Mouse (Mus musculus): ENCODE measurements around the gene Glg1. TPM values are rescaled to one million over a fixed set of nuclear protein-coding genes. Genes with fewer than 3 reads are reported as not detected.
"Not testable (repeated sequence)": the region's sequence is repeated elsewhere in the genome, so short reads cannot be mapped to it uniquely, and the experiment has no call there.

The Glg1 gene
- polyA plus RNA-seq, 1 experiment from 2014 or later, result 70.8 TPM

DNA sequence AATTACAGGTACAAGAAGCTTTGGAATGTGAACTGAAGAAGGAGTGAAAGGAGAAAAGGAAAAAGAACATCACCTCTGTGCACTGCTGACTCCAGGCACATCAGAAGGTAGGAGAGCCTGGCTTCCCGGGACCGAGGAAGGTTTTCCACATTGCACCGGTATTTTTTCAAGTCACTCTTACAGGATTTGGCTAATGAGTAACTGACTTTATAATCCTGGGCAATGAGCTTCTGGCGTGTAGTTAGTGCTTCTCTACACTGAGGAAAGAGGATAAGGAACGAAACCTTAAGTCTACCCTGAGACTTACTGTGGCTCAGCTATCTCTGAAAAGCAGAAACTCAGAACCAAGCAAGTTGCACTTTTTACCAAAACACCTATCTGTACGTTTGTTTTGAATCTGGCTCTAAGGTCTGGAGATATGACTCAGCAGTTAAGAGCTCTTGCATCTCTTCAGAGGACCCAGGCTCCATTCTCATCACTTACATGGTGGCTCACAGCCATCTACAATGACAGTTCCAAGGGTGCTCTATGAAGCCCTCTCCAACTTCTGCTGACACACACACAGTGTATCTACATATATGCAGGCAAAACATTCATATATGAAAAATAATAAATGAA is 70.3 kb downstream of the Glg1 start:
- no peak for ATAC-seq (replicated peaks)
- Histone ChIP-seq H3K9me3 (no peaks in the 10 kb centered on the region), H3K9ac (replicated peaks) (no peak overlapping the region), H3K27ac (replicated peaks) (no peak overlapping the region), H3K27me3 (no peaks in the 10 kb centered on the region), H3K4me3 (no peak overlapping the region), H3K4me1 (peaks cover 7% of the 10 kb centered on the region), H3K36me3 (peaks cover 53% of the 10 kb centered on the region), H3K4me2 (replicated peaks) (no peak overlapping the region)
- WGBS, result 87% methylated on average over 6 of the region's 6 CpGs

GRCm38 (mm10) chr8:111187470-111187869 is 71.5 kb downstream of the Glg1 start:
- H3K27ac ChIP-seq (replicated peaks), result no peak overlapping the region
- peaks cover 7% of the 10 kb centered on the region for H3K4me1 ChIP-seq
- no peaks in the 10 kb centered on the region for H3K9me3 ChIP-seq
- H3K27me3 ChIP-seq, result no peaks in the 10 kb centered on the region
- ATAC-seq (replicated peaks), result no peak
- 93% methylated on average over 7 of the region's 7 CpGs for WGBS
- H3K36me3 ChIP-seq, result peaks cover 53% of the 10 kb centered on the region
- H3K4me3 ChIP-seq, result no peak overlapping the region
- no peak overlapping the region for H3K4me2 ChIP-seq (replicated peaks)
- no peak overlapping the region for H3K9ac ChIP-seq (replicated peaks)

- Histone ChIP-seq H3K36me3 (peaks cover 59% of the 10 kb centered on the region), H3K4me3 (no peak overlapping the region), H3K9ac (replicated peaks) (no peak overlapping the region), H3K4me1 (peaks cover 7% of the 10 kb centered on the region), H3K4me2 (replicated peaks) (no peak overlapping the region), H3K27ac (replicated peaks) (0 out of 2 replicates have a peak overlapping the region, but pooled peaks have one; percentile 6), H3K27me3 (no peaks in the 10 kb centered on the region), H3K9me3 (no peaks in the 10 kb centered on the region)
- no peak for ATAC-seq (replicated peaks)
- 34% methylated on average over 4 of the region's 4 CpGs for WGBS
These were observed 73.5 kb downstream of the Glg1 start for GRCm38 (mm10) chr8:111185472-111185947.

GRCm38 (mm10) chr8:111171661-111172060 is 87.4 kb downstream of the Glg1 start:
- no peak overlapping the region for H3K4me2 ChIP-seq (replicated peaks)
- no peaks in the 10 kb centered on the region for H3K9me3 ChIP-seq
- peaks cover 85% of the 10 kb centered on the region for H3K36me3 ChIP-seq
- H3K27me3 ChIP-seq, result no peaks in the 10 kb centered on the region
- no peak overlapping the region for H3K4me3 ChIP-seq
- H3K9ac ChIP-seq (replicated peaks), result no peak overlapping the region
- peak; percentile 57; the same call in 1 of the 2 replicates for ATAC-seq (replicated peaks)
- H3K4me1 ChIP-seq, result peaks cover 5% of the 10 kb centered on the region
- peak overlapping the region; percentile 57 for H3K27ac ChIP-seq (replicated peaks)
- 58% methylated on average over 5 of the region's 5 CpGs for WGBS

DNA sequence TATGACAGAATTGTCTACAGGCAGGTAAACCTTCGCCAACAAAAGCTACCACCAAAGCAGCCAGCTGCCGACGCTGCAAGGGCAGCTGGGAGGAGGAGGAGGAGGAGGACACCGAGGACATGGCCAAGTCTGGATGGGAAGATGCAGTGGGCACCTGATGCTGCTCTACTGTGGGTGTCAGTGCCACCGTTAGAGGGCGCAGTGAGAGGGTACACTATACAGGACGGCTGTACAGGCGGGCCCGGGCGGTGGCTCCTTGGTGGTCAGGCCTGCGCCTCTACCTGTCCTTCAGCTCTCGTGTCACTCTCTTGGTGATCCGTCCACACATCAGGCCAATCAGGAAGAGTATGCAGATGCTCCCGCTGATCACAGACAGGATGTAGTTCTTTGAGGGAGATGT is 101.4 kb downstream of the Glg1 start:
- Histone ChIP-seq H3K4me3 (no peak overlapping the region), H3K9me3 (no peaks in the 10 kb centered on the region), H3K9ac (replicated peaks) (no peak overlapping the region), H3K4me1 (no peaks in the 10 kb centered on the region), H3K4me2 (replicated peaks) (no peak overlapping the region), H3K36me3 (peaks cover 79% of the 10 kb centered on the region), H3K27me3 (no peaks in the 10 kb centered on the region), H3K27ac (replicated peaks) (no peak overlapping the region)
- ATAC-seq (replicated peaks), result no peak
- 51% methylated on average over 14 of the region's 14 CpGs for WGBS

- WGBS, result 94% methylated on average over 8 of the region's 8 CpGs
- no peak for ATAC-seq (replicated peaks)
- Histone ChIP-seq H3K27ac (replicated peaks) (no peak overlapping the region), H3K36me3 (peaks cover 61% of the 10 kb centered on the region), H3K4me3 (no peak overlapping the region), H3K4me2 (replicated peaks) (no peak overlapping the region), H3K9ac (replicated peaks) (no peak overlapping the region), H3K4me1 (no peaks in the 10 kb centered on the region), H3K9me3 (no peaks in the 10 kb centered on the region), H3K27me3 (no peaks in the 10 kb centered on the region)
These were observed 103.1 kb downstream of the Glg1 start for GRCm38 (mm10) chr8:111155721-111156436.

DNA sequence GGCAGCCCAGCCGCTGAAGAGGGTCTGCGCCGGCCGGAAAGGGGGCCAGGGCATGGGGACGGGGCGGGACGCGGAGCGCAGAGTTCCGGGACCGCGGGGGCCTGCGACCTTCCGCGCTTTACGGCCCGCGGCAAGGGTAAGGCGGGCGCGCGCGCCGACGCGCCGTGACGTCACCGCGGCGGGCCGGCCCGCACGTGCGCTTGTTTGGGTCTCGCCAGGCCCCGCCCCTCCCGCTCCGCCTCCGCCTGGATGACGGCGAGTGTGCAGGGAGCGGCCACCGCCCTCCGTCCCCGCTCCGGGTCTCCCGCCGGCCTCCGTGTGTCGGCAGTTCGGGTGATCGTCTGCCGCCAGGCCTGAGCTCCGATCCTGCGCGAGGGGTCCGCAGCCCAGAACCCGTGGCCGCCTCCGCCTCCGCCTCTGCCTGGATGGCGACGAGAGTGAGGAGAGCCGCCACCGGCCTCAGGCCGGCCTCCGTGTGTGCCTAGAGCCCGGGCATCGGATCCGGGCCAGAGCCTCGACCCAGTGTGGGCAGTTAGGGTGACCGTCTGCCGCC is 113.5 kb downstream of the Glg1 start:
- Histone ChIP-seq H3K9ac (replicated peaks) (peak overlapping the region; percentile 79), H3K4me3 (peak overlapping the region; percentile 86), H3K4me1 (peaks cover 16% of the 10 kb centered on the region), H3K27ac (replicated peaks) (peak overlapping the region; percentile 69), H3K4me2 (replicated peaks) (peak overlapping the region; percentile 86)
- under 1% methylated on average over 74 of the region's 74 CpGs for WGBS
- not testable (repeated sequence) for H3K36me3 ChIP-seq, H3K9me3 ChIP-seq, H3K27me3 ChIP-seq
- peak; percentile 94 for ATAC-seq (replicated peaks)

- not testable (repeated sequence) for H3K36me3 ChIP-seq, H3K9me3 ChIP-seq, H3K27me3 ChIP-seq
- peak overlapping the region; percentile 76 for H3K4me2 ChIP-seq (replicated peaks)
- peak; percentile 71; the same call in 1 of the 2 replicates for ATAC-seq (replicated peaks)
- H3K4me1 ChIP-seq, result peaks cover 16% of the 10 kb centered on the region
- 0 out of 2 replicates have a peak overlapping the region, but pooled peaks have one; percentile 11 for H3K27ac ChIP-seq (replicated peaks)
- H3K9ac ChIP-seq (replicated peaks), result peak overlapping the region; percentile 79
- under 1% methylated on average over 56 of the region's 63 CpGs for WGBS
- H3K4me3 ChIP-seq, result peak overlapping the region; percentile 86
These were observed 114.0 kb downstream of the Glg1 start for GRCm38 (mm10) chr8:111144901-111145459.

DNA sequence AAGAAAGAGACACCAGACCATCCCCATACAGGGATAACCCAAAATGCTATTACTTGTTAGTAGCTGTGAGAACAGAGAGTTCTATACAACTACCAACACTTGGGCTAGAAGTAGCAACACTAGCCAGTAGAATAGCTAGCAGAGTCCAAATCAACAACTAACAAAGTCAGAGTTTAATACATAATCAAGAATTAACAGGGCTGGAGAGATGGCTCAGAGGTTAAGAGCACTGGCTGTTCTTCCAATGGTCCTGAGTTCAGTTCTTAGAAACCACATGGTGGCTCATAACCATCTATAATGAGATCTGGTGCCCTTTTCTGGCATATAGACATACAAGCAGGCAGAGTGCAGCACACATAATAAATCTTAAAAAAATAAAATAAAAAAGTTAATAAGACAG is 116.5 kb downstream of the Glg1 start:
- Histone ChIP-seq H3K27me3 (no peaks in the 10 kb centered on the region), H3K4me2 (replicated peaks) (no peak overlapping the region), H3K36me3 (peaks cover 12% of the 10 kb centered on the region; the same call in 1 of the 2 replicates), H3K4me1 (peaks cover 16% of the 10 kb centered on the region), H3K27ac (replicated peaks) (no peak overlapping the region), H3K9ac (replicated peaks) (no peak overlapping the region), H3K9me3 (no peaks in the 10 kb centered on the region), H3K4me3 (no peak overlapping the region)
- no peak for ATAC-seq (replicated peaks)

DNA sequence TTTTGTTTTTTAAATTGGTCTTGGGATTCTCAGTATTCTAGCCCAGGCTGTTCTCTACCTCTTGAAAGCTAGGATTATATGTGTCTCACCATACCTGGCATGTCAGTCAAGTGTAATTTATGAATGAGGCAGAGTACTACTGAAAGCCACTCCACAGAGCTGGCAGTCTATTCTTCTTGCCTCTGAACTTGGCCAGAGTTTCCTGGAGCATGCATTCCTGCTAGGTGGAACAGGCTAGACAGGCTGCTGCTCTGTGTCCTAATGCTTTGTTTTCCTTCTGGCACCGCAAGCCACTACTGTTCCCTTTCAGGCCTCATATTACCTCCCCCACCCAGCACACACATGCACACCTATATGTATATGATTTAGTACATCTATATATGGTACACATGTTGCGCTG is 128.3 kb downstream of the Glg1 start:
- Histone ChIP-seq H3K4me3 (no peak overlapping the region), H3K27ac (replicated peaks) (no peak overlapping the region), H3K4me2 (replicated peaks) (no peak overlapping the region), H3K9me3 (no peaks in the 10 kb centered on the region), H3K36me3 (peaks cover 76% of the 10 kb centered on the region), H3K9ac (replicated peaks) (no peak overlapping the region), H3K27me3 (no peaks in the 10 kb centered on the region), H3K4me1 (no peaks in the 10 kb centered on the region)
- ATAC-seq (replicated peaks), result no peak
- WGBS, result 91% methylated on average over 2 of the region's 2 CpGs

DNA sequence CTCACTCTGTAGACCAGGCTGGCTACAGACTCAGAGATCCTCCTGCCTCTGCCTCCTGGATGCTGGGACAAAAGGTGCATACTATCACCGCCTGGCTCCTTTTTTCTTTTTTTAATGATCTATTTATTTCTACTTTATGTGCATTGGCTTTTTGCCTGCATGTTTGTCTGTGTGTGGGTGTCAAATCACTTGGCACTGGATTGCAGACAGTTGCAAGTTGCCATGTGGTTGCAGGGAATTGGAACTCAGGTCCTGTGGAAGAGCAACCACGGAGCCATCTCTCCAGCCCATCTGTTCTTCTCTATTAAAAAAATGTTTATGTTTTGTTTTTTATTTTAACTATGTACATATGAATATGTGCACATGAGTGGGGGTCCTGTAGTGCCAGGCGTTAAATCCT is 139.5 kb downstream of the Glg1 start:
- no peaks in the 10 kb centered on the region for H3K27me3 ChIP-seq
- H3K4me2 ChIP-seq (replicated peaks), result no peak overlapping the region
- H3K9me3 ChIP-seq, result no peaks in the 10 kb centered on the region
- H3K36me3 ChIP-seq, result peaks cover 81% of the 10 kb centered on the region
- H3K9ac ChIP-seq (replicated peaks), result no peak overlapping the region
- H3K4me1 ChIP-seq, result no peaks in the 10 kb centered on the region
- WGBS, result 73% methylated on average over 3 of the region's 3 CpGs
- H3K4me3 ChIP-seq, result no peak overlapping the region
- no peak for ATAC-seq (replicated peaks)
- H3K27ac ChIP-seq (replicated peaks), result no peak overlapping the region

GRCm38 (mm10) chr8:111114891-111115290 is 144.1 kb downstream of the Glg1 start:
- Histone ChIP-seq H3K4me3 (no peak overlapping the region), H3K4me2 (replicated peaks) (no peak overlapping the region), H3K36me3 (peaks cover 51% of the 10 kb centered on the region), H3K9ac (replicated peaks) (no peak overlapping the region), H3K27me3 (no peaks in the 10 kb centered on the region), H3K9me3 (no peaks in the 10 kb centered on the region), H3K27ac (replicated peaks) (no peak overlapping the region), H3K4me1 (no peaks in the 10 kb centered on the region)
- WGBS, result 93% methylated on average over 5 of the region's 5 CpGs
- no peak for ATAC-seq (replicated peaks)
